Mouse (Mus musculus) skeletal muscle tissue, postnatal 0 days (tissue): ENCODE results near the gene Fam131b. TPM values are rescaled to one million over a fixed set of nuclear protein-coding genes. Genes with fewer than 3 reads are reported as not detected.

ENCODE experiments used
- polyA plus RNA-seq: library from polyadenylated mRNA; unstranded; fragments of >200 nt; fragmentation: Nextera tagmentation; extraction: Ambion mirVana; gene quantifications from 2 replicates; pipeline ENCODE4 v1.2.1, GENCODE M21; 2015

The Fam131b gene
- 0.10 and 0.14 TPM in 2 replicates for polyA plus RNA-seq

GRCm38 (mm10) chr6:42324482-42325267 is at the start of gene Fam131b:
Gene Fam131b, minus strand, starts transcription at chr6:42324643.

DNA sequence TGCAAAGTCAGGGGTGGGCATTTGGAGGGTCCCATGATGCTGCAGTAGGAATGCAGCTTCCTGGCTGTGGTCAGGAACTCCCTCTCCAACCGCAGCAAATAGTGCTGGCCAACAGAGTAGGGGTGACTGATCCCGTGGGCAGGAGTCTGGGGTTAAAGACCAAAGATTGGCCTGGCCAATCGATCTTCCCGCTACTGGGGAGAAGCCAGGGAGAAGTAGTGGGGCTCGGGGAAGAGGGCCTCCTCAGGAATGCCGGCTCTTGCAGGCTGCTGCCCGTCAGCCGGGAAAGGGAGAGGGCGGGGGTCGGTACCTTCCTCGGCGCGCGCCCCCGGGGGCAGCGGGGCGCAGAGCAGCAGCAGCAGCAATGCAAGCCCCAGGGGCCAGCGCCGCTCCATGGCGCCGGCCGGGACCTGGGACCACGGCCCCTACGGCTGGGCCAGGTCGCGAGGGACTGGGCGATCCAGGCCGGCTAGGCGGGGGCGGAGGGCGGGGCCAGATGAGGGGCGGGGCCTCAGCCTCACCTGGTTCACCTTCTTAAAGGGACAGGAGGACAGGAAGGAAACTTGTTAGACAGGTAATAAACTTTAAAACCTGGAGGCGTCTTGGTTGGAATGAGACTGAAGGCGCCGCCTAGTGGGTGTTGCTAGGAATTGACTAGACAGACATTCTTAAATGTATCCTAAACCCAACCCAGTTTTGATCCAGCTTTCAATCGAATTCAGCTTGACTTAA is 48.5 kb upstream of the Fam131b start, which contains the start of gene Epha1:
Epha1 (minus strand) TSS at position 453 of the 732 bp plus-strand sequence.

DNA sequence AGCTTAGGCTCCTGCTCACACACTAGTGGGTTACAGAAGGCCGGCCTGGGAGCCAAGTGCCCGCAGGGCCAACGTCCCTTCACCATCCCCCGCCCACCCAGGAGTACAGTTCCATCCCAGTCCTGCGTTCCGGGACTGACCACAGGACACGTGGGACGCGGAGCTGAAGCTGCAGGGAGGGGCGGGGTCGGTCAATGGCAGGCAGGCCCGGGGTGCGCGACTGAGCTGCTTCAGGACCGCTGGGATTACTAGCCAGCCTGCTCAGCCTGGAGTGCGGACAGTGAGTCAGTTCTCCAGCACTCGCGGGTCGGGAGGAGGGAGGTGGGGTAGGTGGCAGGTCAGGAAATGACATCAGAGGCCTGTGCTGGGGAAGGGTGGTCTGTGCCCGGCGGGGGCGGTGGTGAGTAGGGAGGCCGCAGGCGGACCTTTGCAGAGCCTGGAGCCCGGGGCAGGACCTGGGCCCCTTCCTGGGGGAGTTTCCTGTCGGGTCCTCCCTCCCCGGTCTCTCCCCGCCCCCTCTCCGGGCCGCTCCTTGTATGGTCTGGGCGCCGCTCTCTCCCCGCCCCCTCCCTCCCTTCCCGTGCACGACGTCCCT is 25.1 kb upstream of the Fam131b start, which contains the start of gene Zyx:
Zyx (plus strand) TSS at position 205 of the 595 bp plus-strand sequence.

GRCm38 (mm10) chr6:42286448-42286847 is 38.0 kb downstream of the Fam131b start, which contains the start of gene Clcn1:
Gene Clcn1, plus strand, starts transcription at chr6:42286685.

Other genes starting within 250 kb of the Fam131b start
- gene Tas2r139, start 183.7 kb downstream of the Fam131b start, polyA plus RNA-seq = not detected in 2 replicates
- gene Tas2r144, start 109.3 kb downstream of the Fam131b start, polyA plus RNA-seq = not detected in 2 replicates
- 10.9 and 13.3 TPM in 2 replicates for gene Gstk1, start 78.7 kb downstream of the Fam131b start, polyA plus RNA-seq
- gene Tmem139, start 62.7 kb downstream of the Fam131b start, polyA plus RNA-seq = 0.22 TPM in 1 of 2 replicates, not detected in the other
- gene Casp2, start 59.7 kb downstream of the Fam131b start, polyA plus RNA-seq = 10.2 and 10.5 TPM in 2 replicates
- gene Clcn1, start 38.0 kb downstream of the Fam131b start, polyA plus RNA-seq = 9.9 and 12.2 TPM in 2 replicates
- gene Zyx, start 25.0 kb upstream of the Fam131b start, polyA plus RNA-seq = 112 and 117 TPM in 2 replicates
- gene Epha1, start 48.6 kb upstream of the Fam131b start, polyA plus RNA-seq = 0.71 and 1.4 TPM in 2 replicates
- not detected in 2 replicates for gene Tas2r143, start 75.6 kb upstream of the Fam131b start, polyA plus RNA-seq
- not detected in 2 replicates for gene Tas2r135, start 80.8 kb upstream of the Fam131b start, polyA plus RNA-seq
- not detected in 2 replicates for gene Tas2r126, start 109.9 kb upstream of the Fam131b start, polyA plus RNA-seq
- not detected in 2 replicates for gene Olfr458, start 140.6 kb upstream of the Fam131b start, polyA plus RNA-seq
- gene Olfr457, start 151.7 kb upstream of the Fam131b start, polyA plus RNA-seq = 0.02 TPM in 1 of 2 replicates, not detected in the other
- gene Olfr456, start 162.6 kb upstream of the Fam131b start, polyA plus RNA-seq = not detected in 2 replicates
- not detected in 2 replicates for gene Olfr455, start 222.9 kb upstream of the Fam131b start, polyA plus RNA-seq